Mouse (Mus musculus) cortical plate, adult 2 months (tissue): ENCODE measurements around the gene Amigo2.

Experiments used
- CTCF ChIP-seq: fragments of 200-500 bp; IDR thresholded peaks from 2 replicates; pipeline ENCODE4 v1.5.1; 2011; ENCODE audit warnings: mild to moderate bottlenecking, control low read depth, low read length; ENCODE audit not compliant: insufficient read depth; ENCODE audit errors: extremely low read depth
- POLR2A ChIP-seq: fragments of 200-500 bp; IDR thresholded peaks from 2 replicates; pipeline ENCODE4 v1.6.1; 2011; ENCODE audit warnings: mild to moderate bottlenecking, low read length, control low read depth; ENCODE audit not compliant: insufficient read depth; ENCODE audit errors: extremely low read depth

GRCm38 (mm10) chr15:97236943-97237342, 10.1 kb downstream of the Amigo2 start:
- TF ChIP-seq POLR2A (no peak), CTCF (peak; percentile 48)
